Mouse (Mus musculus) thymus, postnatal 4 days (tissue): ENCODE data around the gene Galnt17.

ENCODE experiments used
- DNase-seq: peaks from one replicate; pipeline ENCODE4 v3.0.0; 2021

Galnt17 gene

GRCm38 (mm10) chr5:130924245-130924827 lies 384.0 kb downstream of the Galnt17 start:
- no peak for DNase-seq

- DNase-seq: no peak
Observed at GRCm38 (mm10) chr5:130919969-130920368, 388.3 kb downstream of the Galnt17 start.

- no peak for DNase-seq
Observed at GRCm38 (mm10) chr5:130914606-130915005, 393.7 kb downstream of the Galnt17 start.

GRCm38 (mm10) chr5:130911551-130911950 lies 396.7 kb downstream of the Galnt17 start:
- no peak for DNase-seq

- no peak for DNase-seq
Observed at GRCm38 (mm10) chr5:130901736-130902135, 406.6 kb downstream of the Galnt17 start.

GRCm38 (mm10) chr5:130895991-130896390 lies 412.3 kb downstream of the Galnt17 start:
- DNase-seq: peak; percentile 10

GRCm38 (mm10) chr5:130891735-130892134 lies 416.6 kb downstream of the Galnt17 start:
- DNase-seq: no peak

- no peak for DNase-seq
Observed at GRCm38 (mm10) chr5:130880331-130880730, 428.0 kb downstream of the Galnt17 start.

- DNase-seq: no peak
Observed at GRCm38 (mm10) chr5:130875391-130875790, 432.9 kb downstream of the Galnt17 start.

- DNase-seq: no peak
Observed at GRCm38 (mm10) chr5:130871086-130871485, 437.2 kb downstream of the Galnt17 start.

- DNase-seq: no peak
Observed at GRCm38 (mm10) chr5:130869869-130870268, 438.4 kb downstream of the Galnt17 start.

GRCm38 (mm10) chr5:130862302-130862701 lies 446.0 kb downstream of the Galnt17 start:
- DNase-seq: no peak

GRCm38 (mm10) chr5:130859736-130860135 lies 448.6 kb downstream of the Galnt17 start:
- peak; percentile 15 for DNase-seq

- no peak for DNase-seq
Observed at GRCm38 (mm10) chr5:130858706-130859105, 449.6 kb downstream of the Galnt17 start.

- DNase-seq: peak; percentile 30
Observed at GRCm38 (mm10) chr5:130858148-130858547, 450.1 kb downstream of the Galnt17 start.

- no peak for DNase-seq
Observed at GRCm38 (mm10) chr5:130854430-130854829, 453.9 kb downstream of the Galnt17 start.

- DNase-seq: peak; percentile 86
Observed at GRCm38 (mm10) chr5:130853371-130853770, 454.9 kb downstream of the Galnt17 start.

GRCm38 (mm10) chr5:130852182-130852581 lies 456.1 kb downstream of the Galnt17 start:
- no peak for DNase-seq

- no peak for DNase-seq
Observed at GRCm38 (mm10) chr5:130849610-130850009, 458.7 kb downstream of the Galnt17 start.

GRCm38 (mm10) chr5:130848562-130848961 lies 459.7 kb downstream of the Galnt17 start:
- DNase-seq: no peak

GRCm38 (mm10) chr5:130825797-130826196 lies 482.5 kb downstream of the Galnt17 start:
- no peak for DNase-seq
